Mouse (Mus musculus): ENCODE measurements around the gene Tulp1. TPM values are rescaled to one million over a fixed set of nuclear protein-coding genes. Genes with fewer than 3 reads are reported as not detected.

The Tulp1 gene
- polyA plus RNA-seq, 1 experiment: 0.51 TPM

- peak overlapping the region; percentile 89 for H3K27ac ChIP-seq (ENCODE audit: insufficient read depth, low read length)
- TF ChIP-seq POLR2A (IDR thresholded peaks at IDR 0.05; ENCODE audit: low read depth, low read length) (no peak), CTCF (IDR thresholded peaks at IDR 0.05; ENCODE audit: borderline replicate concordance, insufficient read depth, low read length) (peak; percentile 33; the same call in 1 of the 2 replicates)
- peaks cover 3% of the 10 kb centered on the region; the same call in 1 of the 2 replicates for H3K4me1 ChIP-seq (ENCODE audit: control insufficient read depth, insufficient read depth, low read length)
These were observed 29.2 kb upstream of the Tulp1 start for GRCm38 (mm10) chr17:28394051-28394765.

DNA sequence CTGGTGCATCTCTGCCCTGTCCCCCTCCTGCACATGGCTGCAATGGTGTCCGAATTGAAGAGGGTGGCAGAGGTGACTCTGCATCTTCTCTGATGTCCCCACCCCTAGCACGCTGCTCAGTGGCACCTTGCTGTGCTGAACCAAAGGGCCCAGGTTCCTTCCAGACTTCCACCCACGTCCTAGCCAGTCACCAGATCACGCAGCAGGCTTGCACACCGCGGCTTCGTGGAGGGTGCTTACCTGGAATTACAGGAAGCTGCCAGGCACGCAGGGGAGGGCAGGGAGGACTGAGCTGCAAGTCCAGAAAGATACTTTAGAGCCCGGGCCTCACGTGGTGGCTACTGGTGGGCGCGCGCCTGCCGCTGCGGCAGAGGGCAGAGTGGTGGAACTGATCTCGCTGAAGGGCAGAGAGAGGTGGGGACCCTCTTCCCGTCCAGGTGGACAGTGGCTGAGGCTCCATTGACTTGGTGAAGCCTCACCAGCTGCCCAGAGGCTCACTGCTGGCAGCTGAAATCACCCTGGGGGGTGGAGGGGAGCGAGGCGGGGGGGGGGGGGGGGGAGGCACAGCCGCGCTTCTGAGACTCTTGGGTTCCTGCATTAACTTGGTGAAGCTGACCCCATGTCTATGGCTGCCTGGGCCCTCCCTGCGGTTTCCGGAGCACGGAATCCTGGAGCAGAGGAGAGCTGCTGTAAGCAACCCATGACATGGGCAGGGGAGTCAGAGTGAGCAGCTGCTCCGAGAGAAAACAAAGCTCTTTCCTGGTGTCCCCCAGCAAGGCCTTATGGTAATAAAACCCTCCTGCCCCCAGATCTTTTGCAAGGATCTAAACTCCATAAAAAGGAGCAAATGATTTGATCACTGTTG lies 26.8 kb upstream of the Tulp1 start:
- Histone ChIP-seq H3K4me3 (ENCODE audit: insufficient read depth, low read length) (no peak overlapping the region), H3K27ac (ENCODE audit: insufficient read depth, low read length) (no peak overlapping the region), H3K4me1 (ENCODE audit: control insufficient read depth, insufficient read depth, low read length) (peaks cover 3% of the 10 kb centered on the region)
- TF ChIP-seq CTCF (IDR thresholded peaks at IDR 0.05; ENCODE audit: borderline replicate concordance, insufficient read depth, low read length): no peak
- TF ChIP-seq POLR2A (IDR thresholded peaks at IDR 0.05; ENCODE audit: low read depth, low read length): no peak

More at GRCm38 (mm10) chr17:28394051-28394765, 29.2 kb upstream of the Tulp1 start:
- no peak overlapping the region for H3K4me3 ChIP-seq (ENCODE audit: insufficient read depth, low read length)

DNA sequence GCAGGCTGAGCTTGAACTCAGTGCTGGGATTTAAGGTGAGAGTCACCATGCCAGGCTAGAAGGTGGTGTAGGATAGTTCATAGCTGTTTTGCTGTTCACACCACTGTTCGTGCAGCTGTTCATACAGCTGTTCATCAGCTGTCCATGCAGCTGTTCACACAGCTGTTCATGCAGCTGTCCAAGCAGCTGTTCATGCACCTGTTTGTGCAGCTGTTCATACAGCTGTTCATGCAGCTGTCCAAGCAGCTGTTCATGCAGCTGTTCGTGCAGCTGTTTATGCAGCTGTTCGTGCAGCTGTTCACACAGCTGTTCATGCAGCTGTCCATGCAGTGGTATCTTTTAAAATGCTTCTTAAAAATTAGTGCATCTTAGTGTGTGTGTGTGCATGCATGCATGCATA lies 23.5 kb upstream of the Tulp1 start:
- TF ChIP-seq CTCF (IDR thresholded peaks at IDR 0.05; ENCODE audit: borderline replicate concordance, insufficient read depth, low read length) (no peak), POLR2A (IDR thresholded peaks at IDR 0.05; ENCODE audit: low read depth, low read length) (no peak)

DNA sequence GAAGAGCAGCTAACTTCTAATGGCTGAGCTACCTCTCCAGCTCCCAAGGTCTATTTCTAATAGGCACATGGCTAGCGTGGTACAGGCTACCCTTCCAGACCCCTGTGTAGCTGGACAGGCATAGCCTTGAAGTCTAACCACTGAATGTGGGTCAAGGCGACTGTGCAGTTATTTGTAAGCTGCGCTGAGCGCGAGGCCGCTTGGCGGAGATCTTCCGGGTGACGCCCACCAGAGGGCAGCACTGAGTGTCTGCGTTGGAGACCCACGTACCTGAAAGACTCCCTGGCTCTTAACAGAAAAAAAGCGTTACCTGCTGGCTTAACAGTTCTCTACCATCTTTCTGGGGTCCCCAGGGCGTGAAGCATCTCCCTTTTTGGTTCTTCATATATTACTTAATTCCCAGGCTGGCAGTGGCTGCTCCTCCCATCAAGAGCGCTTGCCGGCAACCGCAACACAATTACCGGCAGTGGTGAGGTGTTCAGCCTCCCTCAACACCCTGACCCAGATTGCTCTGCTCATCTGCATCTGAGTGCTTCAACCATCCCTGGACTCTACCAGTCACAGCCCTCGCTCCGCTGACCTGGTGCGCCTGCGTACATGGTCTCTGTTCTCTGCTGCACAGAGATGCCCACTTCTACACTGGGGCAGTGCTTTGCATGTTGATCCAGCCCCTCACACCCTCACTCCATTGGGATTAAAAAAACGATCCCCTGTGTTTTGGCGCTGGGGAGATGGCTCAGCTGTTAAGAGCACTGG lies 21.3 kb upstream of the Tulp1 start:
- no peak for TF ChIP-seq POLR2A (IDR thresholded peaks at IDR 0.05; ENCODE audit: low read depth, low read length)
- TF ChIP-seq CTCF (IDR thresholded peaks at IDR 0.05; ENCODE audit: borderline replicate concordance, insufficient read depth, low read length): peak; percentile 89
- no peak overlapping the region for H3K4me3 ChIP-seq (ENCODE audit: insufficient read depth, low read length)
- no peak overlapping the region for H3K27ac ChIP-seq (ENCODE audit: insufficient read depth, low read length)

More for the DNA sequence above, 23.5 kb upstream of the Tulp1 start:
- Histone ChIP-seq H3K4me1 (ENCODE audit: control insufficient read depth, insufficient read depth, low read length) (peaks cover 3% of the 10 kb centered on the region), H3K27ac (ENCODE audit: insufficient read depth, low read length) (no peak overlapping the region), H3K4me3 (ENCODE audit: insufficient read depth, low read length) (no peak overlapping the region)

GRCm38 (mm10) chr17:28384298-28384697 lies 19.3 kb upstream of the Tulp1 start:
- H3K4me3 ChIP-seq (ENCODE audit: insufficient read depth, low read length): no peak overlapping the region
- H3K27ac ChIP-seq (ENCODE audit: insufficient read depth, low read length): no peak overlapping the region
- H3K4me1 ChIP-seq (ENCODE audit: control insufficient read depth, insufficient read depth, low read length): no peaks in the 10 kb centered on the region; the same call in 1 of the 2 replicates
- no peak for TF ChIP-seq CTCF (IDR thresholded peaks at IDR 0.05; ENCODE audit: borderline replicate concordance, insufficient read depth, low read length)
- TF ChIP-seq POLR2A (IDR thresholded peaks at IDR 0.05; ENCODE audit: low read depth, low read length): no peak

More for the DNA sequence above, 21.3 kb upstream of the Tulp1 start:
- H3K4me1 ChIP-seq (ENCODE audit: control insufficient read depth, insufficient read depth, low read length): no peaks in the 10 kb centered on the region; the same call in 1 of the 2 replicates

- Histone ChIP-seq H3K27ac (ENCODE audit: insufficient read depth, low read length) (no peak overlapping the region), H3K4me1 (ENCODE audit: control insufficient read depth, insufficient read depth, low read length) (no peaks in the 10 kb centered on the region), H3K4me3 (ENCODE audit: insufficient read depth, low read length) (no peak overlapping the region)
- TF ChIP-seq POLR2A (IDR thresholded peaks at IDR 0.05; ENCODE audit: low read depth, low read length) (no peak), CTCF (IDR thresholded peaks at IDR 0.05; ENCODE audit: borderline replicate concordance, insufficient read depth, low read length) (no peak)
These were observed 15.2 kb upstream of the Tulp1 start for GRCm38 (mm10) chr17:28380255-28380654.

GRCm38 (mm10) chr17:28375592-28376061 lies 10.6 kb upstream of the Tulp1 start:
- TF ChIP-seq POLR2A (IDR thresholded peaks at IDR 0.05; ENCODE audit: low read depth, low read length): no peak
- H3K27ac ChIP-seq (ENCODE audit: insufficient read depth, low read length): no peak overlapping the region
- 0 out of 2 replicates have a peak, but pooled peaks cover 2% of the 10 kb centered on the region for H3K4me1 ChIP-seq (ENCODE audit: control insufficient read depth, insufficient read depth, low read length)
- H3K4me3 ChIP-seq (ENCODE audit: insufficient read depth, low read length): no peak overlapping the region

- Histone ChIP-seq H3K4me1 (ENCODE audit: control insufficient read depth, insufficient read depth, low read length) (0 out of 2 replicates have a peak, but pooled peaks cover 2% of the 10 kb centered on the region), H3K4me3 (ENCODE audit: insufficient read depth, low read length) (no peak overlapping the region), H3K27ac (ENCODE audit: insufficient read depth, low read length) (no peak overlapping the region)
- no peak for TF ChIP-seq CTCF (IDR thresholded peaks at IDR 0.05; ENCODE audit: borderline replicate concordance, insufficient read depth, low read length)
- no peak for TF ChIP-seq POLR2A (IDR thresholded peaks at IDR 0.05; ENCODE audit: low read depth, low read length)
These were observed 9.5 kb upstream of the Tulp1 start for GRCm38 (mm10) chr17:28374494-28374893.

DNA sequence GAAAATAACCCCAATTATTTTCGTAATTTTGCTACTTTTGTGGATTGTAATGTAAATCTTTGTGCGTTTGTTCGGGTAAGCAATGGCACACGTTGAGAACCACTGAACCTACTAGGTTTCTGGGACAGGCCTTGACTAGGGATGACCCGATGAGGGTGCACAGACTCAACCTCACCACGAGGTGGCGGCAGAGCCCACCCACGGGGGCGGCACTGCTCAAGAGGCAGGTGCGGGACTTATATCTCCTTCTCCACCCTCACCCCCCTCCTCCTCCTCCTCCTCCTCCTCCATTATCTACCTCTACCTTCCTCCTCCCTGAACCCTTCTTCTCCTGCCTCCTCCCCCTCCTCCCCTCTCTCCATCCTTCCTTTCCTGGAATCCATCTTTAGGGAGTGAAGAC lies 8.8 kb upstream of the Tulp1 start:
- Histone ChIP-seq H3K4me3 (ENCODE audit: insufficient read depth, low read length) (no peak overlapping the region), H3K27ac (ENCODE audit: insufficient read depth, low read length) (no peak overlapping the region), H3K4me1 (ENCODE audit: control insufficient read depth, insufficient read depth, low read length) (0 out of 2 replicates have a peak, but pooled peaks cover 2% of the 10 kb centered on the region)
- peak; percentile 92 for TF ChIP-seq CTCF (IDR thresholded peaks at IDR 0.05; ENCODE audit: borderline replicate concordance, insufficient read depth, low read length)
- TF ChIP-seq POLR2A (IDR thresholded peaks at IDR 0.05; ENCODE audit: low read depth, low read length): no peak

Measured in embryonic fibroblast, embryonic 13.5 days (primary cell).